Mouse (Mus musculus) hindlimb bud, embryonic 11.5 days (tissue): ENCODE data around the gene Scgb1b3.

Experiments
- DNase-seq: peaks from one replicate; pipeline ENCODE4 v3.0.0-alpha.2; 2012; ENCODE audit warnings: low read depth, low spot score; ENCODE audit errors: extremely low spot score

The Scgb1b3 gene

DNA sequence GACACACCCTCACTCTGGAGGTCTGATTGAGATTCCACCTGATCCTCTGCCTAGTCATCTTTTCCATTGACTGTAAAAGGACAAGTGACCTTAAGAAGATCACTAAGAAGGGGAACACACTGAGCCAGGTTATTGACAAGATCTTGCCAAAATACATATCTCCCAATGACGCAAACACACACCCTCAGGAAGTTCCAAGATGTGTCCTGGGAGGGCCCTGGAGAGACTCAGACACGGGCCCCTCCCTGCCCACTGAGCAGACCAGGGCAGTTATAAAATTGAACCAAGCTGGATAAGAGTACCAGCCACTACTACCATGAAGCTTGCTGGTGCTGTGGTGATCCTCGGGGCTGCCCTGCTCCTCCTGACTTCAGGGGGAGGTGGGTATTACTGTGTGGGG, at the start of gene Scgb1b3:
Gene Scgb1b3, plus strand, starts transcription at position 301 of the 400 bp plus-strand sequence.
- DNase-seq: no peak

DNA sequence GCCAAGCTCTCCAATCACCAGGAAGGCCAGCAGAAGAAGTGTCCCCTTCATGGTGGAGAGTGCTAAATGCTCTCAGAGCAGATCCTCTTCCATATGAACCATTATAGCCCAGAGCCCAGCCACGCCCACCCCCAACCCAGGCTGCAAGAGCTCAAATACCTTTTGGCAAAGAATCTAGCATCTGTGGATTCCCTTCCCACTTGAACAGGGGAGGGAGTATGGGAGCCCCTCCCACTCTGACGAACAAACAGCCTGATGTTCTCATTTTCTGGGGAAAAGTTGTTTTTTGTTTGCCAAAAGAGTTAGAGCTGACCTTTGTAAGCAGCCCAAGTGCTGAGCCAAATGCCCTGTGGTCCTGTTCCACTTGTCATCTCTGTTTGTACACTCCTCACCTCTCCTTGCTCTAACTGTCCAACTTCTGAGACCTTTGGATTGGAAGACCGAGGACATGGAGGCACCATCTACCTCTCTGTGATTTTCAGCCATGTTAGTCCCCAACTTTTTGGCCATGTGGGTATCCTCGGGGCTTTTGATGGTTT, 13.3 kb upstream of the Scgb1b3 start, which contains the start of gene Scgb2b3:
Gene Scgb2b3, minus strand, starts transcription at position 51 of the 539 bp plus-strand sequence.
- no peak for DNase-seq
